Mouse (Mus musculus) subcutaneous adipose tissue, adult 2 months (tissue): ENCODE measurements around the gene Cacng3. TPM values are rescaled to one million over a fixed set of nuclear protein-coding genes. Genes with fewer than 3 reads are reported as not detected.

Experiments used
- polyA plus RNA-seq: library from polyadenylated mRNA; depleted of rRNA; stranded (reverse); fragments of >200 nt; gene quantifications from 2 replicates; pipeline ENCODE4 v1.2.3, GENCODE M21; 2012; ENCODE audit warnings: low replicate concordance; rRNA removed

Cacng3 gene
- polyA plus RNA-seq, result not detected in 2 replicates

GRCm38 (mm10) chr7:122670442-122670872, at the start of gene Cacng3:
Gene Cacng3 (plus strand): TSS chr7:122670492.

